Mouse (Mus musculus): ENCODE results near the gene Tyrp1. TPM values are rescaled to one million over a fixed set of nuclear protein-coding genes. Genes with fewer than 3 reads are reported as not detected.

Gene Tyrp1
- polyA plus RNA-seq (2012; rRNA removed): 0.34 and 0.56 TPM in 2 replicates

GRCm38 (mm10) chr4:80834050-80834449 lies at the start of gene Tyrp1:
TSS of gene Tyrp1 (plus strand) at chr4:80834123.

Other genes with a start within 250 kb of the Tyrp1 start
- 3.8 and 4.5 TPM in 2 replicates for gene Lurap1l, start 76.5 kb downstream of the Tyrp1 start, polyA plus RNA-seq (2012; rRNA removed)

Data from central nervous system, embryonic 14 days (tissue).